Mouse (Mus musculus): ENCODE data around the gene Rrp36.

- TF ChIP-seq HCFC1 (IDR thresholded peaks at IDR 0.05; ENCODE audit: borderline replicate concordance, insufficient read depth, low read length) (no peak), CHD2 (IDR thresholded peaks at IDR 0.05; ENCODE audit: low read depth, low read length) (no peak), MAFK (IDR thresholded peaks at IDR 0.05; ENCODE audit: insufficient read depth, low read depth, low read length) (no peak), ZC3H11A (IDR thresholded peaks at IDR 0.05; ENCODE audit: borderline replicate concordance, low read depth, low read length) (no peak)
These were observed 25.8 kb upstream of the Rrp36 start for GRCm38 (mm10) chr17:46699912-46700311.

Data from ES-E14 (cell line).